8 mouse cellular contexts compared by ENCODE assay signal in genomic region chr11:22858441-22859300, GRCm38 (mm10). TPM values are rescaled to one million over a fixed set of nuclear protein-coding genes. Genes with fewer than 3 reads are reported as not detected.
A peak's percentile ranks its signal among the peaks of the same experiment; 100 is the strongest.
DNase-seq lines count a peak whose midpoint lies in the region; ATAC-seq and TF ChIP-seq lines count a peak whose summit lies in the region.

No protein-coding gene starts in this region.

- no peak for TF ChIP-seq CTCF in MEL (IDR thresholded peaks at IDR 0.05 in 2 of 3, conservative IDR thresholded peaks at IDR 0.05 in 1 of 3; ENCODE audit: control insufficient read depth in 1 of 3, insufficient read depth in 1 of 3, low read depth in 2 of 3, low read length in 3 of 3, poor library complexity in 1 of 3, severe bottlenecking in 1 of 3)
- 0 out of 2 replicates have a peak, but pooled peaks have one; percentile 8 for TF ChIP-seq CTCF in stomach, postnatal 0 days (IDR thresholded peaks at IDR 0.05; ENCODE audit: low read depth)

- peak overlapping the region; percentile 59 for H3K27ac ChIP-seq in MEL (ENCODE audit: control insufficient read depth, low read depth, low read length)
- H3K27ac ChIP-seq in forebrain, embryonic 14.5 days (ENCODE audit: low read depth, low read length), result no peak overlapping the region
- H3K27ac ChIP-seq in kidney, embryonic 15.5 days, result peak overlapping the region; percentile 90
- H3K27ac ChIP-seq in stomach, postnatal 0 days (replicated peaks), result peak overlapping the region; percentile 97

- no peak for TF ChIP-seq EP300 in MEL (IDR thresholded peaks at IDR 0.05; ENCODE audit: low read depth in 1 of 2, low read length in 2 of 2)
- TF ChIP-seq EP300 in stomach, postnatal 0 days (optimal IDR thresholded peaks at IDR 0.05), result no peak

- H3K4me2 ChIP-seq in forebrain, embryonic 14.5 days (ENCODE audit: low read length), result peak overlapping the region; percentile 77
- peak overlapping the region; percentile 87 for H3K4me2 ChIP-seq in kidney, embryonic 15.5 days
- H3K4me2 ChIP-seq in stomach, postnatal 0 days (replicated peaks; ENCODE audit: low read depth), result peak overlapping the region; percentile 91

- H3K4me1 ChIP-seq in MEL (ENCODE audit: control insufficient read depth in 1 of 2, insufficient read depth in 2 of 2, low read length in 2 of 2), result peaks cover 22 to 27% of the 10 kb centered on the region in 2 experiments
- H3K4me1 ChIP-seq in forebrain, embryonic 14.5 days (ENCODE audit: control insufficient read depth, insufficient read depth, low read length), result peaks cover 14% of the 10 kb centered on the region
- peaks cover 27% of the 10 kb centered on the region for H3K4me1 ChIP-seq in kidney, embryonic 15.5 days
- H3K4me1 ChIP-seq in stomach, postnatal 0 days (replicated peaks; ENCODE audit: control insufficient read depth, insufficient read depth), result no peaks in the 10 kb centered on the region

- H3K9ac ChIP-seq in MEL (ENCODE audit: control insufficient read depth, low read depth, low read length, poor library complexity, severe bottlenecking), result peak overlapping the region; percentile 85
- peak overlapping the region; percentile 64 for H3K9ac ChIP-seq in forebrain, embryonic 14.5 days (ENCODE audit: low read length)
- peak overlapping the region; percentile 76 for H3K9ac ChIP-seq in kidney, embryonic 15.5 days
- peak overlapping the region; percentile 88 for H3K9ac ChIP-seq in stomach, postnatal 0 days (ENCODE audit: low read length)

- intact Hi-C loops in heart, postnatal 25 days (cut with DNase I), result loop anchor here (5.0 kb wide), 1 partner anchor 76 kb away; no protein-coding TSS in a partner anchor

- no peak; a peak in 1 of 4 replicates for TF ChIP-seq POLR2A in MEL (IDR thresholded peaks at IDR 0.05; ENCODE audit: control insufficient read depth in 1 of 2, insufficient read depth in 1 of 2, low read depth in 1 of 2, low read length in 2 of 2, poor library complexity in 1 of 2)

- H3K27me3 ChIP-seq in MEL (ENCODE audit: control insufficient read depth in 1 of 2, insufficient read depth in 2 of 2, low read length in 2 of 2), result no peaks in the 10 kb centered on the region
- peaks cover 39% of the 10 kb centered on the region for H3K27me3 ChIP-seq in forebrain, embryonic 14.5 days (replicated peaks; ENCODE audit: control insufficient read depth, insufficient read depth, low read length)
- peaks cover 41% of the 10 kb centered on the region for H3K27me3 ChIP-seq in kidney, embryonic 15.5 days
- no peaks in the 10 kb centered on the region for H3K27me3 ChIP-seq in stomach, postnatal 0 days (ENCODE audit: control insufficient read depth, insufficient read depth, low read length)

- TF ChIP-seq RAD21 in MEL (IDR thresholded peaks at IDR 0.05; ENCODE audit: low read depth, low read length), result no peak

- 1% methylated on average over 50 of the region's 50 CpGs for WGBS in forebrain, embryonic 14.5 days
- WGBS in kidney, embryonic 15.5 days, result 2% methylated on average over 50 of the region's 50 CpGs
- WGBS in stomach, postnatal 0 days, result 7% methylated on average over 50 of the region's 50 CpGs

- peaks cover 53% of the 10 kb centered on the region for H3K79me2 ChIP-seq in MEL (ENCODE audit: control insufficient read depth, insufficient read depth, low read length, poor library complexity)

- peak; percentile 25 for ATAC-seq in forebrain, embryonic 14.5 days
- ATAC-seq in kidney, embryonic 15.5 days (replicated peaks; ENCODE audit: low FRiP score), result peak; percentile 20
- ATAC-seq in megakaryocyte progenitor cell, adult 5-6 weeks (replicated peaks; ENCODE audit: poor library complexity), result peak; percentile 10
- ATAC-seq in stomach, postnatal 0 days (ENCODE audit: low FRiP score, low TSS enrichment), result peak; percentile 49

- H3K9me3 ChIP-seq in MEL (replicated peaks; ENCODE audit: insufficient read depth, low read length), result no peaks in the 10 kb centered on the region
- H3K9me3 ChIP-seq in forebrain, embryonic 14.5 days (replicated peaks; ENCODE audit: control insufficient read depth, low read length), result no peaks in the 10 kb centered on the region
- no peaks in the 10 kb centered on the region for H3K9me3 ChIP-seq in kidney, embryonic 15.5 days (replicated peaks)
- no peaks in the 10 kb centered on the region for H3K9me3 ChIP-seq in stomach, postnatal 0 days (ENCODE audit: control insufficient read depth, low read length)

- DNase-seq in heart, adult 11 months, result peak; percentile 94
- no peak for DNase-seq in heart, postnatal 25 days (ENCODE audit: low spot score)
- peak; percentile 77 for DNase-seq in MEL (ENCODE audit: low read depth, low spot score)
- DNase-seq in forebrain, embryonic 14.5 days (ENCODE audit: low spot score), result no peak
- peak; percentile 59 for DNase-seq in stomach, postnatal 0 days (ENCODE audit: low spot score)
- DNase-seq in cerebellum, postnatal 36 days, result no peak

- H3K4me3 ChIP-seq in MEL (ENCODE audit: control insufficient read depth in 1 of 2, insufficient read depth in 1 of 2, low read depth in 2 of 2, low read length in 2 of 2), result peak overlapping the region; percentile 70 to 98
- peak overlapping the region; percentile 68 for H3K4me3 ChIP-seq in forebrain, embryonic 14.5 days (ENCODE audit: low read depth, low read length)
- peak overlapping the region; percentile 84 for H3K4me3 ChIP-seq in kidney, embryonic 15.5 days (replicated peaks)
- H3K4me3 ChIP-seq in stomach, postnatal 0 days (ENCODE audit: low read depth, low read length), result peak overlapping the region; percentile 91

- H3K36me3 ChIP-seq in MEL (ENCODE audit: control insufficient read depth in 1 of 2, insufficient read depth in 2 of 2, low read length in 2 of 2), result peaks cover 2 to 26% of the 10 kb centered on the region in 2 experiments; a peak in 3 of 4 replicates
- no peaks in the 10 kb centered on the region for H3K36me3 ChIP-seq in forebrain, embryonic 14.5 days (ENCODE audit: control insufficient read depth, insufficient read depth, low read length)
- H3K36me3 ChIP-seq in kidney, embryonic 15.5 days, result no peaks in the 10 kb centered on the region
- H3K36me3 ChIP-seq in stomach, postnatal 0 days (ENCODE audit: control insufficient read depth, insufficient read depth, low read length), result no peaks in the 10 kb centered on the region

TF ChIP-seq in MEL, 35 proteins besides CTCF, POLR2A, EP300 and RAD21:
- no peak for TF ChIP-seq ELF1 (IDR thresholded peaks at IDR 0.05; ENCODE audit: low read depth, low read length)
- TF ChIP-seq GABPA (IDR thresholded peaks at IDR 0.05; ENCODE audit: low read depth, low read length), result no peak
- TF ChIP-seq TAL1 (IDR thresholded peaks at IDR 0.05; ENCODE audit: low read length), result no peak
- 0 out of 2 replicates have a peak, but pooled peaks have one; percentile 16 for TF ChIP-seq MYC (IDR thresholded peaks at IDR 0.05; ENCODE audit: low read depth, low read length)
- no peak; the same call in 1 of the 2 replicates for TF ChIP-seq SIN3A (IDR thresholded peaks at IDR 0.05; ENCODE audit: low read length)
- no peak for TF ChIP-seq E2F4 (IDR thresholded peaks at IDR 0.05; ENCODE audit: borderline replicate concordance, low read depth, low read length)
- no peak for TF ChIP-seq ZKSCAN1 (IDR thresholded peaks at IDR 0.05; ENCODE audit: low read depth, low read length)
- 0 out of 2 replicates have a peak, but pooled peaks have one; percentile 17 for TF ChIP-seq MAX (IDR thresholded peaks at IDR 0.05; ENCODE audit: low read length)
- TF ChIP-seq NRF1 (IDR thresholded peaks at IDR 0.05; ENCODE audit: insufficient read depth, low read depth, low read length, poor library complexity, severe bottlenecking), result no peak
- no peak for TF ChIP-seq HCFC1 (IDR thresholded peaks at IDR 0.05; ENCODE audit: low read depth, low read length)
- TF ChIP-seq USF2 (IDR thresholded peaks at IDR 0.05; ENCODE audit: borderline replicate concordance in 1 of 2, insufficient read depth in 1 of 2, low read depth in 1 of 2, low read length in 2 of 2), result no peak
- TF ChIP-seq GATA1 (IDR thresholded peaks at IDR 0.05; ENCODE audit: low read depth, low read length), result no peak
- TF ChIP-seq RCOR1 (IDR thresholded peaks at IDR 0.05; ENCODE audit: low read depth, low read length), result no peak; the same call in 1 of the 2 replicates
- peak; percentile 62; the same call in 1 of the 2 replicates for TF ChIP-seq CHD1 (IDR thresholded peaks at IDR 0.05; ENCODE audit: low read depth, low read length)
- no peak for TF ChIP-seq JUND (IDR thresholded peaks at IDR 0.05; ENCODE audit: low read depth, low read length)
- TF ChIP-seq MXI1 (IDR thresholded peaks at IDR 0.05; ENCODE audit: low read depth, low read length), result peak; percentile 61
- no peak for TF ChIP-seq MAZ (IDR thresholded peaks at IDR 0.05; ENCODE audit: low read depth, low read length)
- TF ChIP-seq POLR2AphosphoS5 (IDR thresholded peaks at IDR 0.05; ENCODE audit: borderline replicate concordance, low read depth, low read length), result no peak
- no peak for TF ChIP-seq POLR2AphosphoS2 (IDR thresholded peaks at IDR 0.05; ENCODE audit: low read length)
- TF ChIP-seq CHD2 (IDR thresholded peaks at IDR 0.05; ENCODE audit: low read length), result no peak
- TF ChIP-seq NELFE (IDR thresholded peaks at IDR 0.05; ENCODE audit: low read depth, low read length), result no peak; the same call in 1 of the 2 replicates

RNA-seq across cellular contexts. Expression of gene B3gnt2, which starts 2.1 kb away (rescaled TPM):
- total RNA-seq in heart, postnatal 25 days (2021), result 1 to 10 TPM; 4.8 to 6.0 TPM
- 36.7 and 36.8 TPM in 2 replicates for total RNA-seq in MEL (2012; rRNA removed)
- polyA plus RNA-seq in MEL (2012; ENCODE audit: insufficient read depth in 1 of 2, insufficient read length in 2 of 2, low read depth in 1 of 2, low replicate concordance in 2 of 2, missing spikeins in 1 of 2), result 10 to 100 TPM in 1 of 2 experiments, not detected in 1; 66.4 TPM
- polyA plus RNA-seq in forebrain, embryonic 14.5 days (2014; fragmentation: Nextera tagmentation; extraction: Ambion mirVana), result 2.3 and 3.8 TPM in 2 replicates
- polyA plus RNA-seq in kidney, embryonic 15.5 days (2015; fragmentation: Nextera tagmentation; extraction: Ambion mirVana), result 9.3 and 10.6 TPM in 2 replicates
- total RNA-seq in megakaryocyte progenitor cell, adult 5-6 weeks (2015), result 6.4 and 8.6 TPM in 2 replicates
- 14.7 and 17.9 TPM in 2 replicates for total RNA-seq in megakaryocyte progenitor cell, adult 5-6 weeks (2017)
- polyA plus RNA-seq in stomach, postnatal 0 days (2015; fragmentation: Nextera tagmentation; extraction: Ambion mirVana), result 15.1 and 18.4 TPM in 2 replicates

Comparison
In these comparisons a context has a peak if more than half of its experiments do, and no peak if none do; other contexts are left out.
1. DNase-seq: peak in heart, adult 11 months (single experiment), MEL (single experiment) and stomach, postnatal 0 days (single experiment); none in heart, postnatal 25 days (single experiment), forebrain, embryonic 14.5 days (single experiment) and cerebellum, postnatal 36 days (0 of 2).
2. Peak in every context shown above with its lines, with median percentiles within 50 percentile points of each other: H3K4me3 ChIP-seq, H3K9ac ChIP-seq, ATAC-seq and H3K4me2 ChIP-seq.